Mouse (Mus musculus): ENCODE measurements around the gene Glud1.

GRCm38 (mm10) chr14:34313612-34314011 is 3.1 kb downstream of the Glud1 start:
- TF ChIP-seq CTCF (conservative IDR thresholded peaks at IDR 0.05; ENCODE audit: insufficient read depth, insufficient read length, low read depth, low read length), result no peak
- no peak for TF ChIP-seq POLR2A (IDR thresholded peaks at IDR 0.05; ENCODE audit: low read depth, low read length)
